Mouse (Mus musculus): ENCODE data around the gene Crk.

GRCm38 (mm10) chr11:75631561-75632225, 47.4 kb upstream of the Crk start:
- no peak for TF ChIP-seq EP300 (IDR thresholded peaks at IDR 0.05; ENCODE audit: low read depth)
- peak; percentile 45 for TF ChIP-seq CTCF (IDR thresholded peaks at IDR 0.05; ENCODE audit: low read depth)

All from heart, postnatal 0 days (tissue).